Mouse (Mus musculus): ENCODE measurements around the gene Syt11. TPM values are rescaled to one million over a fixed set of nuclear protein-coding genes. Genes with fewer than 3 reads are reported as not detected.

Syt11 gene
- polyA plus RNA-seq, 1 experiment from 2014 or later = 8.1 TPM

Other genes starting within 250 kb of the Syt11 start
- gene Mex3a, start 242.8 kb downstream of the Syt11 start, polyA plus RNA-seq (2015; fragmentation: Nextera tagmentation; extraction: Ambion mirVana) = 5.3 and 5.7 TPM in 2 replicates
- 2.2 and 5.2 TPM in 2 replicates for gene Rab25, start 226.9 kb downstream of the Syt11 start, polyA plus RNA-seq (2015; fragmentation: Nextera tagmentation; extraction: Ambion mirVana)
- gene Lamtor2, start 222.1 kb downstream of the Syt11 start, polyA plus RNA-seq (2015; fragmentation: Nextera tagmentation; extraction: Ambion mirVana) = 136 and 139 TPM in 2 replicates
- 28.8 and 32.0 TPM in 2 replicates for gene Ubqln4, start 221.4 kb downstream of the Syt11 start, polyA plus RNA-seq (2015; fragmentation: Nextera tagmentation; extraction: Ambion mirVana)
- 136 and 161 TPM in 2 replicates for gene Ssr2, start 199.3 kb downstream of the Syt11 start, polyA plus RNA-seq (2015; fragmentation: Nextera tagmentation; extraction: Ambion mirVana)
- 76.7 and 85.5 TPM in 2 replicates for gene Arhgef2, start 169.2 kb downstream of the Syt11 start, polyA plus RNA-seq (2015; fragmentation: Nextera tagmentation; extraction: Ambion mirVana)
- gene Rxfp4, start 122.0 kb downstream of the Syt11 start, polyA plus RNA-seq (2015; fragmentation: Nextera tagmentation; extraction: Ambion mirVana) = not detected in 2 replicates
- 67.4 and 68.6 TPM in 2 replicates for gene Khdc4, start 89.4 kb downstream of the Syt11 start, polyA plus RNA-seq (2015; fragmentation: Nextera tagmentation; extraction: Ambion mirVana)
- 59.0 and 59.4 TPM in 2 replicates for gene Rit1, start 58.3 kb downstream of the Syt11 start, polyA plus RNA-seq (2015; fragmentation: Nextera tagmentation; extraction: Ambion mirVana)
- 6.9 and 7.3 TPM in 2 replicates for gene Gon4l, start 60.1 kb upstream of the Syt11 start, polyA plus RNA-seq (2015; fragmentation: Nextera tagmentation; extraction: Ambion mirVana)
- 46.2 and 47.5 TPM in 2 replicates for gene Msto1, start 138.8 kb upstream of the Syt11 start, polyA plus RNA-seq (2015; fragmentation: Nextera tagmentation; extraction: Ambion mirVana)
- 14.5 and 15.6 TPM in 2 replicates for gene Ash1l, start 175.5 kb upstream of the Syt11 start, polyA plus RNA-seq (2015; fragmentation: Nextera tagmentation; extraction: Ambion mirVana)
- gene Dap3, start 176.0 kb upstream of the Syt11 start, polyA plus RNA-seq (2015; fragmentation: Nextera tagmentation; extraction: Ambion mirVana) = 145 and 148 TPM in 2 replicates

Data from heart, embryonic 16.5 days (tissue).